Mouse (Mus musculus) spleen, postnatal 10 days (tissue): ENCODE results near the gene Daxx.
"Not testable (repeated sequence)": the region's sequence is repeated elsewhere in the genome, so short reads cannot be mapped to it uniquely, and the experiment has no call there.

Source experiments
- DNase-seq, 2 experiments: peaks; one replicate each; pipeline ENCODE4 v3.0.0; 2021 to 2022; ENCODE audit warnings: low spot score in 2 of 2

The Daxx gene

GRCm38 (mm10) chr17:33902491-33902890 is 6.7 kb upstream of the Daxx start:
- no peak for DNase-seq

DNA sequence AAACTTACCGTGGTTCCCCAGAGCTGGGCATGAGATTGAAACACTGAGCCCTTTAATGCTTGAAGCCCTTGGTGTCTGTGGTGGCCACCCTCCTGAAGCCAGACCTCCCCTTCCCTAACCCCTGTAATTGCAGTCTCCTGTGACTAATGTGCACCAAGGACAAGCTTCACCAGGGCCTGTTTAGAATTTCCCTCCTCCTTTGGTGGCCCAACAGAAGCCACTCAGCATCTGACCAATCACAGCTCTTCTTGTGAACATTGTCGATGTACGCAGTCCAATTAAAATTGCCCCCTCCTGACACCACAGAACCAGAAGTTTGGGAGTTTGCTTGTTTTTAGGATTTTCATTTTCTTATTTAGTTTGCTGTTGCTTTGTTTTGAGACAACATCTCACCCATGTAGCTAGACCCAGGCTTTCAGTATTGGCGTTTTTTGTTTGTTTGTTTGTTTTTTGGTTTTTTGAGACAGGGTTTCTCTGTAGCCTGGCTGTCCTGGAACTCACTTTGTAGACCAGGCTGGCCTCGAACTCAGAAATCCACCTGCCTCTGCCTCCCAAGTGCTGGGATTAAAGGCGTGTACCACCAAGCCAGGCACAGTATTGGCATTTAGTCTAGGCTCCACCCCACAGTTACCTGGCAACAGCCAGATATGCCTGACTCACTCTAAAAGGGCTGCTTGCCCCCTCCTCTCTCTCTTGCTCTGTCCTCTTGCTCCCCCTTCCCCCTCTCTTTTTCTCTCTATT is 5.1 kb upstream of the Daxx start:
- DNase-seq: not testable (repeated sequence)

DNA sequence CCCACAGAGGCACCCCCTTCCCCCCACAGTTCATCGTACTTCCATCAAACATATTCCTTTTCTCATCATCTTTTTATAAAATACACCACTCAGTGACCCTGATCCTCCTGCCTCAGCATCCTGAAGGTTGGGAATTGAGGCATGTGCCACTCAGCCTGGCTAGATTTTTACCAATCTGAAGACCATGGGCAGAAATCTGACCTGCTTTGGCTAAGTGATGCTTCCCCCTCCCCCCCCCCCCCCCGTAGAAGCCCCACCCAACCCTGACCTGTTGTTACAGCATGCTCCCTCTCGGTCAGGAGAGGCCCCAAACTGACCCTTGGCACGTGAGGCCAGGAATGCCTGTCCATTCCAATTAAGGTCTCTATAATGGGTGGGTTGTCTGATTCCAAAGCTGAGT is 4.4 kb upstream of the Daxx start, which contains the start of gene Platr17:
Gene Platr17 (plus strand): TSS at position 301 of the 400 bp plus-strand sequence.
- not testable (repeated sequence) for DNase-seq

GRCm38 (mm10) chr17:33908331-33909076 is 710 bp upstream of the Daxx start:
- DNase-seq: peak; percentile 64 to 71

- DNase-seq: peak in 1 of 2 experiments; percentile 53
These were observed 646 bp downstream of the Daxx start for GRCm38 (mm10) chr17:33909869-33910250.

GRCm38 (mm10) chr17:33910346-33911051 is 1.3 kb downstream of the Daxx start:
- DNase-seq: no peak

DNA sequence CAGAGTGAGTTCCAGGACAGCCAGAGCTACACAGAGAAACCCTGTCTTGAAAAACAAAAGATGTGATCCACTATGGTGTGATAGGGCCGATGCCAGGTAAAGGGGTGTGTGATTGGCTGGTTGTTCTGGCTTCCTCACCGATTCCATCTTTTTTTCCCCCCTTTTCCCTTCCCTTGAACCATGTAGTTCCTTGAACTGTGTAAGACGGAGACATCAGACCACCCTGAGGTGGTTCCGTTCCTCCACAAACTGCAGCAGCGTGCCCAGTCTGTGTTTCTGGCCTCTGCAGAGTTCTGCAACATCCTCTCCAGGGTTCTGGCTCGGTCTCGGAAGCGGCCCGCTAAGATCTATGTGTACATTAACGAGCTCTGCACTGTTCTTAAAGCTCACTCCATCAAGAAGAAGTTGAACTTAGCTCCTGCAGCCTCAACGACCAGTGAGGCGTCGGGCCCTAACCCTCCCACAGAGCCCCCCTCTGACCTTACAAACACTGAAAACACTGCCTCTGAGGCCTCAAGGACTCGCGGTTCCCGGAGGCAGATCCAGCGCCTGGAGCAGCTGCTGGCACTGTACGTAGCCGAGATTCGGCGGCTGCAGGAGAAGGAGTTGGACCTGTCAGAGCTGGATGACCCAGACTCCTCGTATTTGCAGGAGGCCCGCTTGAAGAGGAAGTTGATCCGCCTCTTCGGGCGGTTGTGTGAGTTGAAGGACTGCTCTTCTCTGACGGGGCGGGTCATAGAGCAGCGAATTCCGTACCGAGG is 2.0 kb downstream of the Daxx start:
- DNase-seq: no peak

GRCm38 (mm10) chr17:33911813-33912414 is 2.7 kb downstream of the Daxx start:
- DNase-seq: no peak

- no peak for DNase-seq
These were observed 4.0 kb downstream of the Daxx start for GRCm38 (mm10) chr17:33913264-33913663.

DNA sequence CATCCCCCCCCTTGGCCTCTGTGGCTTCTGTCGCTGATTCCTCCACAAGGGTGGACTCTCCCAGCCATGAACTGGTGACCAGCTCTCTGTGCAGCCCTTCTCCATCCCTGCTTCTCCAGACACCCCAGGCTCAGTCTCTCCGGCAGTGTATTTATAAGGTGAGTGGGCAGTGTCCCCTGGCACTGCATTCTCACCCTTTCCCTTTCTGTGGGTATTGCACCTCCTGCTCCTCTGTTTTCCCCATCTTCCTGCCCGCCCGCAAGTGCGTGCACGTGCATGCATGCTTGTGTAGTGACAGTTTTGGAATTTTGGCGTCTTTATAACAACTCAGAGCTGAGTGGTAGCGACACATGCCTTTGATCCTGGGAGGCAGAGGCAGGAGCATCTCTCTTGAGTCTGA is 4.7 kb downstream of the Daxx start:
- DNase-seq: no peak

- DNase-seq: no peak
These were observed 5.8 kb downstream of the Daxx start for GRCm38 (mm10) chr17:33914969-33915391.

GRCm38 (mm10) chr17:33915671-33916250 is 6.5 kb downstream of the Daxx start, which contains the start of the genes Tapbp and Zbtb22:
Tapbp (plus strand) TSS chr17:33915899.
Zbtb22 (plus strand) TSS chr17:33915904.
- peak; percentile 89 to 95 for DNase-seq

- DNase-seq: no peak
These were observed 7.1 kb downstream of the Daxx start for GRCm38 (mm10) chr17:33916294-33916693.

DNA sequence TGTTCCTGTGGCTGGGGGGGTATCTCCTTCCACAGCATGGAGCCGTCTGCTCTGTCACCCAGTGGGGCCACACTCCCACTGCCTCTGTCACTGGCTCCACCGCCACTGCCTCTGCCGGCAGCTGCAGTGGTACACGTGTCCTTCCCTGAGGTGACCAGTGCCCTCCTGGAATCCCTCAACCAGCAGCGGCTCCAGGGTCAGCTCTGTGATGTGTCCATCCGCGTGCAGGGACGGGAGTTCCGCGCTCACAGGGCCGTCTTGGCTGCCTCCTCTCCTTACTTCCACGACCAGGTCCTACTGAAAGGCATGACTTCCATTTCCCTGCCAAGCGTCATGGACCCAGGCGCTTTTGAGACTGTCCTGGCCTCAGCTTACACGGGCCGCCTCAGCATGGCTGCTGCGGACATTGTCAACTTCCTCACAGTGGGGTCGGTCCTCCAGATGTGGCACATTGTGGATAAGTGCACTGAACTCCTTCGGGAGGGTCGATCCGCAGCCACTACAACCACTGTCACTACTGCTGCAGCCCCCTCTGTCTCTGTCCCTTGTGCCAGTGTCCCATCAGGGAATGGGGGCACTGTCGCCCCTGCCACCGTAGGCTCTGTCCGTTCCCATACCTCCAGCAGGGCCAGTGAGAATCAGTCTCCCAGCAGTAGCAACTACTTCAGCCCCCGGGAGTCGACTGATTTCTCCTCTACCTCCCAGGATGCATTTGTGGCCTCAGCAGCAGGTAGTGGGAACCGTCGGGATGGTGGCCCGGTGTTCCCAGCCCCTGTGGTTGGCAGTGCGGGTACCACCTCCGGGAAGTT is 7.8 kb downstream of the Daxx start:
- DNase-seq: no peak

DNA sequence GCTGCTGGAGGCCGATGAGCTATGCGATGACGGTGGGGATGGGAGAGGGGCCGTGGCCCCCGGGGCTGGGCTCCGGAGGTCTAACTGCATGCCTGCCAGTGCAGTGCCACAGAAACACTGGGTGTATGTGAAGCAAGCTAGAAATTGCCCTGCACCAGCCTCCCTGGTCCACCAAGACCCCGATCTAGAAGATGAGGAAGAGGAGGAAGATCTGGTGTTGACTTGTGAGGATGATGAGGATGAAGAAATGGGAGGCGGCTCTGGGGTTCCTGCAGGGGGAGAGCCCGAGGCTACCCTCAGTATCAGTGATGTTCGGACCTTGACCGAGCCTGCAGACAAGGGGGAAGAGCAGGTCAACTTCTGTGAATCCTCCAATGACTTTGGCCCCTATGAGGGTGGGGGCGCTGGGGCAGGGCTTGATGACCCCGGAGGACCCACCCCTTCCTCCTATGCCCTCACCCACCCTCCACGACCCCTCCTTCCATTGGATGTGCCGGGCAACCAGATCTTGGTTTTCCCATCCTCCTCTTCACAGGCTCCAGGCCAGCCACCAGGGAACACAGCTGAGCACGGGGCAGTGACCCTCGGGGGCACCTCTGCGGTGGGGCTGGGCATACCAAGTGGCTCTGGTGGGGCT is 8.6 kb downstream of the Daxx start:
- DNase-seq: no peak

DNA sequence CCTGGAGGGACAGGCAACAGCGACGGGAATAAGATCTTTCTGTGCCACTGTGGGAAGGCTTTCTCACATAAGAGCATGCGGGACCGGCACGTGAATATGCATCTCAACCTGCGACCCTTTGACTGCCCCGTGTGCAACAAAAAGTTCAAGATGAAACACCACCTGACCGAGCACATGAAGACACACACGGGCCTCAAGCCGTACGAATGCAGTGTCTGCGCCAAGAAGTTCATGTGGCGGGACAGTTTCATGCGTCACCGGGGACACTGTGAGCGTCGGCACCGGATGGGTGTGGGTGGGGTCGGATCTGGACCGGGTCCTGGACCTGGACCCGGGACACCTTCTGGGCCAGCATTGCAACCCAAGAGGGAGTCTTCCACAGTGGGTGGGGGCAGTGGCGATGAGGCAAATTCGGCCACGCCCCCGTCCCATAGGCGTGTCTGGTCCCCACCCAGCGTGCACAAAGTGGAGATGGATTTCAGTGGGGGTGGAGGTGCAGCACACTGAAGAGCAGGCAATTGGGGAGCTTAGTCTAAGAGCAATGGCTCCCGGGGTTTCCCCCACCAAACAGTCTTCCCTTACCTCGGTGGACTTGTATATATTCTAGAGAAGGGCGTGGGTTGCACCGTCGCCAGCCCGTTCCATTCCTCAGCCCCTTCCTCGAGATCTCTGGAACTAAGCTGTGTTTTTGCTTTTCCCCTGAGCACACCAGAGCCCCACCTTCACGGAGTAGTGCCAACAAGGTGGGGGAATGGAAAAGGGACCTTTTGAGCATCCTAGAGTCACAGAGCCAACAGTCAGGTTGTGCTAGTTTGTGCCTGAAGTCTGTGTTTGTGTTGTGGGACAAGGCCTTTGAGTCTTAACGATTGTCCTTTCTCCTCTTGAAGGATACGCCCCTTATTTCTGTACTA is 9.3 kb downstream of the Daxx start:
- peak; percentile 39 to 65 for DNase-seq

DNA sequence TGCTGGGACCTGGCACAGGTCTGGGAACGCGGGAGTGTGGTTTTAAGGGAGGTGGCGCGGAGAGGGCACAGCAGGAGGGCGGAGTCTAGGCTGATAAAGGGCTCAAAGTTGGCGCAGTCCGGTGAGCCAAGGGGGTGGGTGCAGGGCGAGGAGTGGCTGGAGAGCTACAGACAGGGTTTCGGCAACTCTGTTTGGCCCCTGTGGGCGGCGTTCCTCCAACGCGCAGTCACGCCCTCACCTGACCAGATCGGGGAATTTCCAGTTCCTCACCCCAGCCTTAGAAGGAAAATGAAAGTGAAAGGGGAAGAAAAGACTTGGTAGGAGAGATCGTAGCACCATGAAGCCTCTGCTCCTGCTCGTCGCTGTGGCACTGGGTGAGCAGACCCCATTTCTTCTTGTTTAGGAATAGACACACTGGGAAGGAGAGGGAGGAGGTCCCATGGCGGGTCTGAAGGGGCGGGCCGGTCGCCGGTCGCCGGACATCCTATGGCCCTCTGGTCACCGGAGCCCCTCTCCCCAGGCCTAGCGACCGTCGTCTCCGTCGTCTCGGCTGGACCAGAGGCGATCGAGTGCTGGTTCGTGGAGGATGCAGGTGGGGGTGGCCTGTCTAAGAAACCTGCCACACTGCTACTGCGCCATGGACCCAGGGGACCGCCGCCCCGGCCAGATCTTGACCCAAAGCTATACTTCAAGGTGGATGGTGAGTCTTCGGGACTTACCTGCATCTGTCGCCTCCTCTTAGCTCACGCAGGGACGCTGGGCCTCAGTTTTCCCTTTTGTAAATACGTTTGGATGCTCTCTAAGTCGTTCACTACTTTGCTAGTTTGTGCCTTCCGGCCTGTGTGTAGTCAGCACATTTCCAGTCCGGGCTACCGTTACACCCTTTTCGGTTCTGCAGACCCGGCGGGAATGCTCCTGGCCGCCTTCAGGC is 10.4 kb downstream of the Daxx start:
- DNase-seq: peak; percentile 80 to 90
